Mouse (Mus musculus): ENCODE data around the gene Dnah8. TPM values are rescaled to one million over a fixed set of nuclear protein-coding genes. Genes with fewer than 3 reads are reported as not detected.

The Dnah8 gene
- polyA plus RNA-seq, 1 experiment = 0.85 TPM

- no peaks in the 10 kb centered on the region for H3K4me1 ChIP-seq (ENCODE audit: control insufficient read depth, insufficient read depth, low read length)
- no peaks in the 10 kb centered on the region for H3K27me3 ChIP-seq (ENCODE audit: control insufficient read depth, insufficient read depth, low read length)
These were observed 299.4 kb downstream of the Dnah8 start for GRCm38 (mm10) chr17:30923566-30923965.

More at GRCm38 (mm10) chr17:30923566-30923965, 299.4 kb downstream of the Dnah8 start:
- Histone ChIP-seq H3K27ac (ENCODE audit: insufficient read depth, low read length) (no peak overlapping the region), H3K4me3 (replicated peaks; ENCODE audit: insufficient read depth, low read depth, low read length) (no peak overlapping the region)
- TF ChIP-seq CTCF (IDR thresholded peaks at IDR 0.05; ENCODE audit: borderline replicate concordance, insufficient read depth, low read depth, low read length) (no peak), POLR2A (IDR thresholded peaks at IDR 0.05; ENCODE audit: borderline replicate concordance, insufficient read depth, low read length) (no peak)
- WGBS = 30% methylated on average over 4 of the region's 4 CpGs
- no peak for DNase-seq

Other genes with a start within 250 kb of the Dnah8 start
- 32.1 and 32.7 TPM in 2 replicates for gene Btbd9, start 47.9 kb upstream of the Dnah8 start, polyA plus RNA-seq (2012; rRNA removed)
- gene Glo1, start 2.5 kb downstream of the Dnah8 start, polyA plus RNA-seq (2012; rRNA removed) = 160 and 165 TPM in 2 replicates